28 mouse cellular contexts compared by ENCODE assay signal in genomic region chr1:84280171-84280570, GRCm38 (mm10).
A peak's percentile ranks its signal among the peaks of the same experiment; 100 is the strongest.
DNase-seq lines count a peak whose midpoint lies in the region; ATAC-seq and TF ChIP-seq lines count a peak whose summit lies in the region.
"Had no signal": no experiment of that assay in that cellular context is flagged by ENCODE, and none has a peak within 500 bp of the region (broad histone marks: within the 10 kb centered on the region; RNA-seq: fewer than 3 reads in every experiment).

No protein-coding gene starts in this region.

- DNase-seq in heart, adult 11 months = peak; percentile 46
- DNase-seq in heart, postnatal 4 days = no peak
- DNase-seq in layer of hippocampus, adult 2 months (ENCODE audit: low spot score in 2 of 2) = no peak
- DNase-seq in layer of hippocampus, postnatal 10 days (ENCODE audit: low spot score in 2 of 2) = no peak
- no peak for DNase-seq in neural tube, embryonic 10.5 days (ENCODE audit: extremely low spot score, low spot score)
- DNase-seq in embryo, embryonic 11 days = no peak
- DNase-seq: adrenal gland, adult 8-10 months; cerebellum, adult 8-10 months; cerebellum, postnatal 25 days; gastrocnemius, postnatal 14 days; kidney, adult 2 months; kidney, postnatal 10 days; layer of hippocampus, adult 9-11 months; liver, embryonic 13.5 days; lung, embryonic 14.5 days; lung, postnatal 14 days; right cerebral cortex, adult 18-20 months; spleen, adult 18-20 months; thymus, adult 18-20 months; thymus, postnatal 25 days had no signal

- no peaks in the 10 kb centered on the region for H3K27me3 ChIP-seq in neural tube, embryonic 12.5 days (replicated peaks)
- no peaks in the 10 kb centered on the region for H3K27me3 ChIP-seq in neural tube, embryonic 15.5 days (replicated peaks)

- H3K9me3 ChIP-seq in neural tube, embryonic 12.5 days = no peaks in the 10 kb centered on the region
- H3K9me3 ChIP-seq in neural tube, embryonic 15.5 days (replicated peaks) = no peaks in the 10 kb centered on the region
- H3K9me3 ChIP-seq: embryonic facial prominence, embryonic 12.5 days; intestine, embryonic 15.5 days; liver, embryonic 13.5 days had no signal

- ATAC-seq in neural tube, embryonic 12.5 days (ENCODE audit: low FRiP score, low read depth) = no peak
- ATAC-seq in neural tube, embryonic 15.5 days (ENCODE audit: low FRiP score) = no peak
- ATAC-seq: activated CD4-positive, CD25-positive, alpha-beta regulatory T cell, adult 4 months; forebrain, embryonic 14.5 days; intestine, embryonic 15.5 days; midbrain, embryonic 16.5 days had no signal

- H3K9ac ChIP-seq in neural tube, embryonic 12.5 days = no peak overlapping the region
- H3K9ac ChIP-seq in neural tube, embryonic 15.5 days (replicated peaks) = no peak overlapping the region
- H3K9ac ChIP-seq: embryonic facial prominence, embryonic 12.5 days; intestine, embryonic 15.5 days; liver, embryonic 13.5 days; lung, embryonic 14.5 days had no signal

- peak overlapping the region; percentile 70; the same call in 1 of the 2 replicates for H3K27ac ChIP-seq in layer of hippocampus, adult 2 months
- H3K27ac ChIP-seq in neural tube, embryonic 12.5 days = no peak overlapping the region
- no peak overlapping the region for H3K27ac ChIP-seq in neural tube, embryonic 15.5 days (replicated peaks)
- H3K27ac ChIP-seq: embryonic facial prominence, embryonic 12.5 days; intestine, embryonic 15.5 days; liver, embryonic 13.5 days had no signal

- TF ChIP-seq CTCF in layer of hippocampus, adult 2 months (conservative IDR thresholded peaks at IDR 0.05) = no peak

- WGBS in neural tube, embryonic 12.5 days = 85% methylated on average over 3 of the region's 3 CpGs
- 82% methylated on average over 3 of the region's 3 CpGs for WGBS in neural tube, embryonic 15.5 days

- peak overlapping the region; percentile 18; the same call in 1 of the 2 replicates for H3K4me2 ChIP-seq in neural tube, embryonic 12.5 days (replicated peaks)
- H3K4me2 ChIP-seq in neural tube, embryonic 15.5 days = 0 out of 2 replicates have a peak overlapping the region, but pooled peaks have one; percentile 3
- H3K4me2 ChIP-seq: embryonic facial prominence, embryonic 12.5 days; heart, embryonic 11.5 days; intestine, embryonic 15.5 days; liver, embryonic 13.5 days; lung, embryonic 14.5 days had no signal

- H3K36me3 ChIP-seq in neural tube, embryonic 12.5 days = no peaks in the 10 kb centered on the region
- no peaks in the 10 kb centered on the region for H3K36me3 ChIP-seq in neural tube, embryonic 15.5 days
- H3K36me3 ChIP-seq: embryonic facial prominence, embryonic 12.5 days; intestine, embryonic 15.5 days; liver, embryonic 13.5 days had no signal

- 0 out of 2 replicates have a peak, but pooled peaks cover 8% of the 10 kb centered on the region for H3K4me1 ChIP-seq in neural tube, embryonic 12.5 days
- H3K4me1 ChIP-seq in neural tube, embryonic 15.5 days = peaks cover 49% of the 10 kb centered on the region
- H3K4me1 ChIP-seq: liver, embryonic 13.5 days had no signal

- no peak overlapping the region for H3K4me3 ChIP-seq in layer of hippocampus, adult 2 months
- no peak overlapping the region for H3K4me3 ChIP-seq in neural tube, embryonic 12.5 days
- H3K4me3 ChIP-seq in neural tube, embryonic 15.5 days (replicated peaks) = no peak overlapping the region
- H3K4me3 ChIP-seq: embryonic facial prominence, embryonic 12.5 days; intestine, embryonic 15.5 days; liver, embryonic 13.5 days had no signal
